Mouse (Mus musculus): ENCODE measurements around the gene Ushbp1.
"Not testable (repeated sequence)": the region's sequence is repeated elsewhere in the genome, so short reads cannot be mapped to it uniquely, and the experiment has no call there.

Ushbp1 gene

DNA sequence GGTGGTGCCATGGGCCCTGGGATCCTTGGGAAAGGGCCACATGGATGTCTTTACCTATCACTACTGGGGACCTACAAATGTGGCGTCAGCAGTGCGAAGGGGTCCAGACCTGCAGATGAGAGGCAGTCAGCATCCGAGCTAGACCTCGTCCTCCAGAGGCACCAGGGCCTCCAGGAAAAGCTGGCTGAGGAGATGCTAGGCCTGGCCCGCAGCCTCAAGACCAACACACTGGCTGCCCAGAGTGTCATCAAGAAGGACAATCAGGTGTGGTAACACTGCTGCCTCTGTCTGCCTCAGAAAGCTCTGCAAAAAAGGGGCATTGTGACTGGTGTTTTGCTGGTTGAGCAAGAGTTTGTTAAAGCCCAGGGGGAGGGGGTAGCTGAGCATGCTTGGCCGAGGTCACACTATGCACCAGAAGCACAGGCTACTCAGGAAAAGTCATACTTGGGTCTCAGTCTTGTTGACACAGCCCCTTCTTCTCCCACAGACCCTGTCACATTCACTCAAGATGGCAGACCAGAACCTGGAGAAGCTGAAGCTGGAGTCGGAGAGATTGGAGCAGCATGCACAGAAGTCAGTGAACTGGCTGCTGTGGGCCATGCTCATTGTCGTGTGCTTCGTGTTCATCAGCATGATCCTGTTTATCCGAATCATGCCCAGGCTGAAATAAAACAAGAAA, 26.4 kb downstream of the Ushbp1 start:
- DNase-seq (ENCODE audit: low spot score): no peak

GRCm38 (mm10) chr8:71368366-71368765, 27.2 kb downstream of the Ushbp1 start:
- DNase-seq (ENCODE audit: low spot score): no peak

GRCm38 (mm10) chr8:71367529-71368176, 27.9 kb downstream of the Ushbp1 start:
- DNase-seq (ENCODE audit: low spot score): no peak

GRCm38 (mm10) chr8:71366771-71367528, 28.7 kb downstream of the Ushbp1 start, which contains the start of gene Use1:
Gene Use1, plus strand, starts transcription at chr8:71366848.
- peak; percentile 91 for DNase-seq (ENCODE audit: low spot score)

DNA sequence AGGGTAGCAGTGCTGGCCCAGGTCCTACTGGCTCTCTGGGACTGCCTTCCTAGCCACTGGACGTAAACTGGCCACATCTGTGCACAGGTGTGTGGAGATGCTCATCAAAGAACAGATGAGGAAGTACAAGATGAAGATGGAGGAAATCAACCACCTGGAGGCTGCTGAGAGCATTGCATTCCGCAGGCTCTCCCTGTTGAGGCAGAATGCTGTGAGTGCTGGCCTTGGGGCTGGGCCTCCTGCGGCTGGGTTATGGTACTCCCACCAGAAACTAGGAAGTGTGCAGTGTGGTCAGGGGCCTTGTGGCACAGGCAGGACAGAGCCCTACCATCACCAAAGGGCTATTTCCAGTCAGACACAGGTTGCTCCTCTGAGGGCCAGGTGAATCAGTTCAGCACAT, 37.6 kb downstream of the Ushbp1 start:
- DNase-seq (ENCODE audit: low spot score): no peak

GRCm38 (mm10) chr8:71351520-71351919, 44.1 kb downstream of the Ushbp1 start:
- DNase-seq (ENCODE audit: low spot score): no peak

DNA sequence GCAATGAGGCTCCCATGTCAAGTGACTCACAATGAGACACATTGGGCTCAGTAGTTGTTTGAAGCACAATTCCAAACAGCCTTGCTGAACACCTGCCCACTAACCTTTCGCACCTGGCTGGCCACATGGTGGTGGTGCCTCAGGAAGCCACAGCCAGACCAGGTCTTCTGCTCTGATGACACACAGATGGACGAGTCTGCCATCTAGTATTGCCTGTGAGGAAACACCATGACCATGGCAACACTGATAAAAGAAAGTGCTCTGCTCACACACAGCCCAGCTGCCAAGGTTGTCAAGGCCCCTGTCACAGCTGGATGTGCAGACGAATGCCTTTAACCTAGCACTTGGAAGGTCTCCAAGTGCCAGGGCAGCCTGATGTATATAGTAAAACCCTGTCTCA, 44.5 kb downstream of the Ushbp1 start:
- no peak for DNase-seq (ENCODE audit: low spot score)

DNA sequence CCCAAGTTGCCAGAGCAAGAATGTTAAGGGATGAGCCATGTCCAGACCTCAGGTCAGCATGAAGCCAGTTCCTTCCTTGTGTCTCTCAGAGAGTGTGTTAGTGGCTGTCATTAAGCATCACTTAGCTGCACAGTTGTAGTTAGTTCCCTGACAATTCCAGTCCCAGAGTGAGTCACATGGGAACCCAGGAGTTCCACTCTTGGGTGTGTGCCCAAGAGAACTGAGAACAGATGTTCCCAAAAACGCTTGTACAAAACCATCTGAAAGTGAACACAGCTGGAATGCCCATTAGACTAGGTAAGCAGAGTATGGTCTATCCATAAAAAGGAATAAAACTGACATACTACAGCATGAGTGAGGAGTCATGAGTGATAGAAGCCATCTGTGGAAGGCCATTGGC, 49.0 kb downstream of the Ushbp1 start:
- DNase-seq (ENCODE audit: low spot score): no peak

DNA sequence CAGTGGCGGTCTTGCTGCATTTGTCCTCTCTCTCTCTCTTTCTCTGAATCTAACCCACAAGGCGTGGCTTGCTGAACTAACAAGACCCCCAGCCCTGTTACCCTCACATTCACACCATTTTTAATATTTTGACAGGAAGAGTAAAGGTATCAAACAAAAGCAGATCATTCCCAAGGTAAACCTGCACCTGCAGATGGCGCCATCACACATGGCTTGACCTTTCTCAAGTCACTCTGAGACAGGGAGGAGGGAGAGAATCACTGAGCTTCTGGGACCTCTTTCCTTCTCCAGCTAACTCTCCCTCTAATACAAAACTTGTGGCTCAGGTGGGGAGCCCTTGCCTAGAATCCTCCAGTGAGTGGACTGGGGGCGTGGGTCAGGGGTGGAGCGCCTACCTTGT, 55.0 kb downstream of the Ushbp1 start:
- no peak for DNase-seq (ENCODE audit: low spot score)

DNA sequence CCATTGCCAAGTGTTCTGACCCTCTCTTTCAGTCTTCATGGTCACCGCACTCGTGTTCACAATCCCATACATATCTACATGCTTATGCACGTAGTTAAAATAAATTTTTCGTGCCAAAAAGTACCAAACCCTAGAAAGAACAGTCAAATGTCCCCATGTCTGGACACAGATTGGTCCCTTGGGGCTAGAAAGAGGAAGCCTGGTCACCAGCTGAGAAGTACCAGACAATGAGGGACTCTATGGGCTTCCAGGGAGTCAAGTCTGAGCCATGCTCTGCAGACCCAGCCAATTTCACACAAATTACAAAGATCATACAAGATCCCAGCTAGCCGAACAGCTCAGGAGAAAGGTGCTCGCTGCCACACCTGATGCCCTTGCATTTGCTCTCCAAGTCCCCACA, 57.8 kb downstream of the Ushbp1 start:
- DNase-seq (ENCODE audit: low spot score): not testable (repeated sequence)

Data from left cerebral cortex, adult 11 months (tissue).